Mouse (Mus musculus) frontal cortex, postnatal 10 days (tissue): ENCODE measurements around the gene Capn10.
A peak's percentile ranks its signal among the peaks of the same experiment; 100 is the strongest.

Experiments
- DNase-seq, 2 experiments: peaks; one replicate each; pipeline ENCODE4 v3.0.0; 2022; ENCODE audit warnings: low spot score in 2 of 2, mixed read lengths in 1 of 2

The Capn10 gene

GRCm38 (mm10) chr1:92919775-92920174 lies 14.4 kb upstream of the Capn10 start:
- DNase-seq, result no peak

- DNase-seq, result no peak
These were observed 13.5 kb upstream of the Capn10 start for GRCm38 (mm10) chr1:92920474-92921200.

- no peak for DNase-seq
These were observed 12.7 kb upstream of the Capn10 start for GRCm38 (mm10) chr1:92921496-92921895.

GRCm38 (mm10) chr1:92930171-92930706 lies 3.9 kb upstream of the Capn10 start:
- DNase-seq, result no peak

- DNase-seq, result no peak
These were observed 565 bp upstream of the Capn10 start for GRCm38 (mm10) chr1:92933611-92934010.

- peak in 1 of 2 experiments; percentile 23 for DNase-seq
These were observed 1.1 kb downstream of the Capn10 start for GRCm38 (mm10) chr1:92935054-92935962.

GRCm38 (mm10) chr1:92935977-92936376 lies 1.8 kb downstream of the Capn10 start:
- no peak for DNase-seq

GRCm38 (mm10) chr1:92936467-92936866 lies 2.3 kb downstream of the Capn10 start:
- no peak for DNase-seq

- no peak for DNase-seq
These were observed 3.6 kb downstream of the Capn10 start for GRCm38 (mm10) chr1:92937797-92938196.

GRCm38 (mm10) chr1:92939746-92940145 lies 5.6 kb downstream of the Capn10 start:
- no peak for DNase-seq

- no peak for DNase-seq
These were observed 9.2 kb downstream of the Capn10 start for GRCm38 (mm10) chr1:92943219-92943989.

GRCm38 (mm10) chr1:92947966-92948365 lies 13.8 kb downstream of the Capn10 start:
- peak in 1 of 2 experiments; percentile 2 for DNase-seq

GRCm38 (mm10) chr1:92949426-92949825 lies 15.2 kb downstream of the Capn10 start:
- DNase-seq, result peak in 1 of 2 experiments; percentile 4

GRCm38 (mm10) chr1:92950607-92951006 lies 16.4 kb downstream of the Capn10 start, which contains the start of gene Gpr35:
TSS of gene Gpr35 (plus strand) at chr1:92950865.
- peak in 1 of 2 experiments; percentile 2 for DNase-seq

GRCm38 (mm10) chr1:92953641-92954040 lies 19.5 kb downstream of the Capn10 start:
- DNase-seq, result no peak

- DNase-seq, result peak; percentile 36 to 70
These were observed 22.6 kb downstream of the Capn10 start for GRCm38 (mm10) chr1:92956571-92957335.

GRCm38 (mm10) chr1:92958999-92959398 lies 24.8 kb downstream of the Capn10 start:
- peak in 1 of 2 experiments; percentile 0 for DNase-seq

- peak in 1 of 2 experiments; percentile 2 for DNase-seq
These were observed 36.6 kb downstream of the Capn10 start for GRCm38 (mm10) chr1:92970791-92971190.

- DNase-seq, result no peak
These were observed 38.0 kb downstream of the Capn10 start for GRCm38 (mm10) chr1:92971879-92972795.

GRCm38 (mm10) chr1:92972854-92973253 lies 38.7 kb downstream of the Capn10 start:
- DNase-seq, result peak in 1 of 2 experiments; percentile 26
